In the genomic region with DNA sequence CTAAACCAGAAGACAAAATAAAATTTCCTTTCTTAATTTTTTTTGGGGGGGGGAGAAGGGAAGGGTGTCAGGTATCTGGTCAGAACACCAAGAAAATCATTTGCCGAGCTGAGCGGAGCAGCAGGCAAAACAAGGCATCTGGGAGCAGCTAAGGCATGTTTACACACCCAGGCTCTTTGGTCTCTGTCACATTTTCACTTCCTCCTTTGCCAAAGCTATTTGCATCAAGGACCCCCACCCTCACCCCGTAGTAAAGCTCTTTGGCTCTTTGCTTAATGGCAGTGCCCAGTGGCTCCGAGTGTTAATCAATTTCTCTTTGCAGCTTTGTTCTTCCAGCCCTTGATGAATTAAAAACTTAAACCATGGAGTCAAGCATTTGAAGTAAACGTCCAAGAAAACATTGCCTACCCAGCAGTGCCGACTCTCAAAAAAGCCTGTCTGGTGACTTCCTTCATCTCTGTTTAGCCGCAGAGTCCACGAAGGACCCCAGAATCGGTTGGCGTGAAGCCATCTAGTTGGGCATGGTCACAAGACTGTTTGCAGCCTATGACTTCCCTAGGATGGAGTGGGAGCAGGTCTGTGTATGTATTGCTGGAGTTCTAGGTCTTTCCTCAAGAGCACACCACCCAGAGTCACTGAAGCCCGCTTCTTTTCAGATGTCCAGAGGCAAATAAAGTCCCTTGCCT, we compare ENCODE assay signal across 10 mouse cellular contexts. TPM values are rescaled to one million over a fixed set of nuclear protein-coding genes. Genes with fewer than 3 reads are reported as not detected.
A peak's percentile ranks its signal among the peaks of the same experiment; 100 is the strongest.
DNase-seq lines count a peak whose midpoint lies in the region; ATAC-seq and TF ChIP-seq lines count a peak whose summit lies in the region.
"Had no signal": no experiment of that assay in that cellular context is flagged by ENCODE, and none has a peak within 500 bp of the region (broad histone marks: within the 10 kb centered on the region; RNA-seq: fewer than 3 reads in every experiment).

No protein-coding gene starts in this region.

- no peaks in the 10 kb centered on the region for H3K4me1 ChIP-seq in midbrain, embryonic 15.5 days

- H3K36me3 ChIP-seq in midbrain, embryonic 15.5 days (replicated peaks) = no peaks in the 10 kb centered on the region
- H3K36me3 ChIP-seq: G1E had no signal

- no peak for TF ChIP-seq CTCF in brain, embryonic 14.5 days (IDR thresholded peaks at IDR 0.05; ENCODE audit: borderline replicate concordance, extremely low read depth, insufficient read depth, insufficient read length)

- TF ChIP-seq POLR2A in brain, embryonic 14.5 days (IDR thresholded peaks at IDR 0.05; ENCODE audit: borderline replicate concordance, extremely low read depth, insufficient read depth, insufficient read length, poor library complexity, severe bottlenecking) = no peak

- no peak overlapping the region for H3K4me2 ChIP-seq in midbrain, embryonic 15.5 days

- no peaks in the 10 kb centered on the region for H3K27me3 ChIP-seq in midbrain, embryonic 15.5 days (replicated peaks)

- no peak overlapping the region for H3K9ac ChIP-seq in midbrain, embryonic 15.5 days

- 79% methylated on average over 11 of the region's 11 CpGs for WGBS in midbrain, embryonic 15.5 days

- DNase-seq in cerebellum, postnatal 10 days = peak; percentile 16 to 29
- DNase-seq in cerebellum, adult 9-10 months = no peak
- DNase-seq in left cerebral cortex, postnatal 4 days = peak; percentile 12
- DNase-seq in left cerebral cortex, postnatal 36 days (ENCODE audit: low spot score in 2 of 2) = no peak
- DNase-seq in brain, embryonic 14.5 days (ENCODE audit: low read depth) = peak; percentile 7
- peak; percentile 54 to 57 for DNase-seq in spleen, postnatal 36 days (ENCODE audit: low spot score in 2 of 2)
- DNase-seq in cerebellum, adult 18-20 months = no peak

- H3K4me3 ChIP-seq in midbrain, embryonic 15.5 days = no peak overlapping the region

- no peak for ATAC-seq in midbrain, embryonic 15.5 days (replicated peaks)
- ATAC-seq: intestine, embryonic 16.5 days had no signal

- H3K27ac ChIP-seq in midbrain, embryonic 15.5 days = no peak overlapping the region

- no peaks in the 10 kb centered on the region for H3K9me3 ChIP-seq in midbrain, embryonic 15.5 days
- H3K9me3 ChIP-seq: G1E had no signal

- intact Hi-C loops in left cerebral cortex, postnatal 4 days (cut with DNase I) = no loop called here
- intact Hi-C loops in left cerebral cortex, postnatal 36 days (cut with DNase I) = no loop called here

RNA-seq across cellular contexts. Expression of a gene that starts 35.2 kb away (rescaled TPM):
- 10 to 100 TPM; 30.6 to 31.6 TPM for total RNA-seq in left cerebral cortex, postnatal 4 days (2021)
- total RNA-seq in left cerebral cortex, postnatal 36 days (2021) = 10 to 100 TPM; 24.9 to 32.1 TPM
- polyA plus RNA-seq in brain, embryonic 14.5 days (2012; rRNA removed) = 18.3 and 29.3 TPM in 2 replicates
- 18.4 and 18.8 TPM in 2 replicates for polyA plus RNA-seq in midbrain, embryonic 15.5 days (2015; fragmentation: Nextera tagmentation; extraction: Ambion mirVana)

Comparison
In these comparisons a context has a peak if more than half of its experiments do, and no peak if none do; other contexts are left out.
1. DNase-seq: peak in cerebellum, postnatal 10 days (2 of 2), left cerebral cortex, postnatal 4 days (single experiment), brain, embryonic 14.5 days (single experiment) and spleen, postnatal 36 days (2 of 2); none in cerebellum, adult 9-10 months (single experiment), left cerebral cortex, postnatal 36 days (0 of 2) and cerebellum, adult 18-20 months (0 of 2).